Mouse (Mus musculus) MEL (cell line): ENCODE measurements around the gene Insig1.

Source experiments
- CTCF ChIP-seq, 3 experiments: IDR thresholded peaks in 2 of 3; conservative IDR thresholded peaks in 1 of 3; 2 replicates each; pipeline ENCODE4 v1.5.1; 2011 to 2012; ENCODE audit warnings: low read length in 3 of 3, low read depth in 2 of 3, mild to moderate bottlenecking in 2 of 3, improper control_type of control experiment in 1 of 3, inconsistent platforms in 1 of 3, mixed read lengths in 1 of 3, moderate library complexity in 1 of 3; ENCODE audit not compliant: control insufficient read depth in 1 of 3, insufficient read depth in 1 of 3, poor library complexity in 1 of 3, severe bottlenecking in 1 of 3
- EP300 ChIP-seq, 2 experiments: IDR thresholded peaks; 2 replicates each; pipeline ENCODE4 v1.6.1; 2011; ENCODE audit warnings: improper control_type of control experiment in 2 of 2, low read length in 2 of 2, low read depth in 1 of 2, mild to moderate bottlenecking in 1 of 2
- HCFC1 ChIP-seq: IDR thresholded peaks from 2 replicates; pipeline ENCODE4 v1.6.1; 2012; ENCODE audit warnings: low read depth, mild to moderate bottlenecking, inconsistent platforms, low read length, improper control_type of control experiment, moderate library complexity
- KAT2A ChIP-seq: conservative IDR thresholded peaks from 2 replicates; pipeline ENCODE4 v1.6.1; 2012; ENCODE audit warnings: low read depth, low read length, improper control_type of control experiment, inconsistent platforms
- MAFK ChIP-seq: IDR thresholded peaks from 2 replicates; pipeline ENCODE4 v1.6.1; 2011; ENCODE audit warnings: low read depth, mild to moderate bottlenecking, low read length, improper control_type of control experiment, borderline replicate concordance
- NELFE ChIP-seq: IDR thresholded peaks from 2 replicates; pipeline ENCODE4 v1.6.1; 2011; ENCODE audit warnings: low read depth, low read length, improper control_type of control experiment
- NRF1 ChIP-seq: IDR thresholded peaks from 2 replicates; pipeline ENCODE4 v1.6.1; 2014; ENCODE audit warnings: low read depth, mild to moderate bottlenecking, inconsistent platforms, low read length, improper control_type of control experiment, moderate library complexity; ENCODE audit not compliant: poor library complexity, insufficient read depth, severe bottlenecking
- POLR2A ChIP-seq, 2 experiments: IDR thresholded peaks; 2 replicates each; pipeline ENCODE4 v1.6.1; 2011 to 2012; ENCODE audit warnings: low read length in 2 of 2, mild to moderate bottlenecking in 2 of 2, control low read depth in 1 of 2, improper control_type of control experiment in 1 of 2, low read depth in 1 of 2, moderate library complexity in 1 of 2; ENCODE audit not compliant: control insufficient read depth in 1 of 2, insufficient read depth in 1 of 2, poor library complexity in 1 of 2
- POLR2AphosphoS2 ChIP-seq: IDR thresholded peaks from 2 replicates; pipeline ENCODE4 v1.6.1; 2011; ENCODE audit warnings: low read length, improper control_type of control experiment
- ZNF384 ChIP-seq: IDR thresholded peaks from 2 replicates; pipeline ENCODE4 v1.6.1; 2012; ENCODE audit warnings: low read depth, mild to moderate bottlenecking, inconsistent platforms, low read length, improper control_type of control experiment

GRCm38 (mm10) chr5:28117251-28117880 is 46.2 kb downstream of the Insig1 start:
- TF ChIP-seq NRF1 (no peak), POLR2AphosphoS2 (no peak), POLR2A (IDR thresholded peaks at IDR 0.05; ENCODE audit: control insufficient read depth in 1 of 2, insufficient read depth in 1 of 2, low read depth in 1 of 2, low read length in 2 of 2, poor library complexity in 1 of 2) (no peak), KAT2A (no peak), MAFK (no peak), HCFC1 (no peak), NELFE (no peak), CTCF (IDR thresholded peaks at IDR 0.05 in 2 of 3, conservative IDR thresholded peaks at IDR 0.05 in 1 of 3; ENCODE audit: control insufficient read depth in 1 of 3, insufficient read depth in 1 of 3, low read depth in 2 of 3, low read length in 3 of 3, poor library complexity in 1 of 3, severe bottlenecking in 1 of 3) (no peak), ZNF384 (no peak), EP300 (IDR thresholded peaks at IDR 0.05; ENCODE audit: low read depth in 1 of 2, low read length in 2 of 2) (no peak)
